Mouse (Mus musculus) MEL (cell line): ENCODE data around the gene Med23.

Experiments used
- CTCF ChIP-seq, 3 experiments: IDR thresholded peaks in 2 of 3; conservative IDR thresholded peaks in 1 of 3; 2 replicates each; pipeline ENCODE4 v1.5.1; 2011 to 2012; ENCODE audit warnings: low read length in 3 of 3, low read depth in 2 of 3, mild to moderate bottlenecking in 2 of 3, improper control_type of control experiment in 1 of 3, inconsistent platforms in 1 of 3, mixed read lengths in 1 of 3, moderate library complexity in 1 of 3; ENCODE audit not compliant: control insufficient read depth in 1 of 3, insufficient read depth in 1 of 3, poor library complexity in 1 of 3, severe bottlenecking in 1 of 3
- GATA1 ChIP-seq: IDR thresholded peaks from 2 replicates; pipeline ENCODE4 v1.6.1; 2011; ENCODE audit warnings: low read depth, low read length, improper control_type of control experiment
- HCFC1 ChIP-seq: IDR thresholded peaks from 2 replicates; pipeline ENCODE4 v1.6.1; 2012; ENCODE audit warnings: low read depth, mild to moderate bottlenecking, inconsistent platforms, low read length, improper control_type of control experiment, moderate library complexity
- MYB ChIP-seq: IDR thresholded peaks from 2 replicates; pipeline ENCODE4 v1.6.1; 2011; ENCODE audit warnings: mild to moderate bottlenecking, low read depth, low read length, improper control_type of control experiment
- POLR2A ChIP-seq, 2 experiments: IDR thresholded peaks; 2 replicates each; pipeline ENCODE4 v1.6.1; 2011 to 2012; ENCODE audit warnings: low read length in 2 of 2, mild to moderate bottlenecking in 2 of 2, control low read depth in 1 of 2, improper control_type of control experiment in 1 of 2, low read depth in 1 of 2, moderate library complexity in 1 of 2; ENCODE audit not compliant: control insufficient read depth in 1 of 2, insufficient read depth in 1 of 2, poor library complexity in 1 of 2
- POLR2AphosphoS2 ChIP-seq: IDR thresholded peaks from 2 replicates; pipeline ENCODE4 v1.6.1; 2011; ENCODE audit warnings: low read length, improper control_type of control experiment
- POLR2AphosphoS5 ChIP-seq: IDR thresholded peaks from 2 replicates; pipeline ENCODE4 v1.6.1; 2012; ENCODE audit warnings: low read depth, borderline replicate concordance, mild to moderate bottlenecking, inconsistent platforms, low read length, moderate library complexity, mixed read lengths
- RCOR1 ChIP-seq: IDR thresholded peaks from 2 replicates; pipeline ENCODE4 v1.6.1; 2012; ENCODE audit warnings: low read depth, mild to moderate bottlenecking, inconsistent platforms, low read length, improper control_type of control experiment
- USF1 ChIP-seq: IDR thresholded peaks from 2 replicates; pipeline ENCODE4 v1.6.1; 2014; ENCODE audit warnings: low read depth, mild to moderate bottlenecking, inconsistent platforms, low read length, improper control_type of control experiment, moderate library complexity
- USF2 ChIP-seq, 2 experiments: IDR thresholded peaks; 2 replicates each; pipeline ENCODE4 v1.6.1; 2011 to 2012; ENCODE audit warnings: improper control_type of control experiment in 2 of 2, low read length in 2 of 2, borderline replicate concordance in 1 of 2, inconsistent platforms in 1 of 2, low read depth in 1 of 2, mild to moderate bottlenecking in 1 of 2; ENCODE audit not compliant: insufficient read depth in 1 of 2
- ZC3H11A ChIP-seq: IDR thresholded peaks from 2 replicates; pipeline ENCODE4 v1.6.1; 2012; ENCODE audit warnings: low read depth, mild to moderate bottlenecking, inconsistent platforms, low read length, improper control_type of control experiment
- ZKSCAN1 ChIP-seq: IDR thresholded peaks from 2 replicates; pipeline ENCODE4 v1.6.1; 2012; ENCODE audit warnings: low read depth, mild to moderate bottlenecking, inconsistent platforms, low read length, improper control_type of control experiment, moderate library complexity

GRCm38 (mm10) chr10:24911199-24911598, 41.4 kb downstream of the Med23 start:
- TF ChIP-seq POLR2A (IDR thresholded peaks at IDR 0.05; ENCODE audit: control insufficient read depth in 1 of 2, insufficient read depth in 1 of 2, low read depth in 1 of 2, low read length in 2 of 2, poor library complexity in 1 of 2) = no peak
- no peak for TF ChIP-seq ZC3H11A
- TF ChIP-seq HCFC1 = no peak
- TF ChIP-seq CTCF (IDR thresholded peaks at IDR 0.05 in 2 of 3, conservative IDR thresholded peaks at IDR 0.05 in 1 of 3; ENCODE audit: control insufficient read depth in 1 of 3, insufficient read depth in 1 of 3, low read depth in 2 of 3, low read length in 3 of 3, poor library complexity in 1 of 3, severe bottlenecking in 1 of 3) = no peak
- no peak for TF ChIP-seq USF2 (IDR thresholded peaks at IDR 0.05; ENCODE audit: borderline replicate concordance in 1 of 2, insufficient read depth in 1 of 2, low read depth in 1 of 2, low read length in 2 of 2)
- TF ChIP-seq GATA1 = no peak
- TF ChIP-seq POLR2AphosphoS5 = no peak
- no peak for TF ChIP-seq ZKSCAN1
- TF ChIP-seq MYB = no peak
- no peak for TF ChIP-seq POLR2AphosphoS2
- no peak for TF ChIP-seq RCOR1
- TF ChIP-seq USF1 = no peak
